Mouse (Mus musculus) CH12F3 (cell line): Measurements from ENCODE around the gene Dtnbp1.

ENCODE experiments used
- in situ Hi-C: fragments of 300-500 bp; cut with MboI; formaldehyde crosslinking; loops from 2 replicates; pipeline ENCODE4 v1.14.3; 2020; ENCODE audit warnings: low sequenced_read_pairs

Gene Dtnbp1

GRCm38 (mm10) chr13:44912851-44913250 is 89.1 kb downstream of the Dtnbp1 start:
- in situ Hi-C loops = no loop called here

GRCm38 (mm10) chr13:44908790-44909189 is 93.2 kb downstream of the Dtnbp1 start:
- in situ Hi-C loops = no loop called here

GRCm38 (mm10) chr13:44907702-44908101 is 94.2 kb downstream of the Dtnbp1 start:
- in situ Hi-C loops = no loop called here

GRCm38 (mm10) chr13:44906141-44906540 is 95.8 kb downstream of the Dtnbp1 start:
- in situ Hi-C loops = no loop called here

GRCm38 (mm10) chr13:44904271-44904670 is 97.7 kb downstream of the Dtnbp1 start:
- in situ Hi-C loops = no loop called here

GRCm38 (mm10) chr13:44903416-44903815 is 98.5 kb downstream of the Dtnbp1 start:
- in situ Hi-C loops = no loop called here

- in situ Hi-C loops = no loop called here
These were observed 99.6 kb downstream of the Dtnbp1 start for GRCm38 (mm10) chr13:44902299-44902698.

- in situ Hi-C loops = no loop called here
These were observed 105.7 kb downstream of the Dtnbp1 start for GRCm38 (mm10) chr13:44896211-44896610.

- in situ Hi-C loops = no loop called here
These were observed 109.9 kb downstream of the Dtnbp1 start for GRCm38 (mm10) chr13:44891813-44892730.

GRCm38 (mm10) chr13:44890612-44891011 is 111.3 kb downstream of the Dtnbp1 start:
- in situ Hi-C loops = no loop called here

GRCm38 (mm10) chr13:44886221-44886620 is 115.7 kb downstream of the Dtnbp1 start:
- in situ Hi-C loops = no loop called here

GRCm38 (mm10) chr13:44881001-44881400 is 120.9 kb downstream of the Dtnbp1 start:
- in situ Hi-C loops = no loop called here

GRCm38 (mm10) chr13:44876799-44877198 is 125.1 kb downstream of the Dtnbp1 start:
- in situ Hi-C loops = no loop called here
